Mouse (Mus musculus) myocyte (in vitro differentiated cells): ENCODE data around the gene St6galnac3.

Experiments
- E2F4 ChIP-seq: IDR thresholded peaks from one replicate; pipeline ENCODE4 v1.6.1; 2011; ENCODE audit warnings: mild to moderate bottlenecking, control low read depth, moderate library complexity; ENCODE audit not compliant: insufficient read depth
- MAX ChIP-seq: IDR thresholded peaks from one replicate; pipeline ENCODE4 v1.6.1; 2011; ENCODE audit warnings: low read depth, mild to moderate bottlenecking, control low read depth
- POLR2A ChIP-seq: IDR thresholded peaks from one replicate; pipeline ENCODE4 v1.6.1; 2011; ENCODE audit warnings: low read depth, mild to moderate bottlenecking, control low read depth, moderate library complexity; ENCODE audit not compliant: insufficient read length
- POLR2AphosphoS2 ChIP-seq: IDR thresholded peaks from one replicate; pipeline ENCODE4 v1.6.1; 2011; ENCODE audit warnings: low read depth, control low read depth; ENCODE audit not compliant: insufficient read length
- TCF12 ChIP-seq: IDR thresholded peaks from one replicate; pipeline ENCODE4 v1.6.1; 2011; ENCODE audit warnings: mild to moderate bottlenecking, control low read depth; ENCODE audit not compliant: poor library complexity, insufficient read depth, severe bottlenecking
- USF1 ChIP-seq: IDR thresholded peaks from one replicate; pipeline ENCODE4 v1.6.1; 2011; ENCODE audit warnings: low read depth, mild to moderate bottlenecking, control low read depth, moderate library complexity

GRCm38 (mm10) chr3:153176325-153176724 lies 548.6 kb downstream of the St6galnac3 start:
- no peak for TF ChIP-seq MAX
- TF ChIP-seq USF1: no peak
- TF ChIP-seq POLR2A: no peak
- no peak for TF ChIP-seq POLR2AphosphoS2
- no peak for TF ChIP-seq E2F4
- no peak for TF ChIP-seq TCF12
